Mouse (Mus musculus): Measurements from ENCODE around the gene 1700025G04Rik. TPM values are rescaled to one million over a fixed set of nuclear protein-coding genes. Genes with fewer than 3 reads are reported as not detected.

1700025G04Rik gene
- total and polyA plus RNA-seq, 2 experiments = 0.39 to 1.1 TPM

- TF ChIP-seq CTCF (IDR thresholded peaks at IDR 0.05; ENCODE audit: low read depth, low read length) = no peak
- no peak for TF ChIP-seq POLR2A (IDR thresholded peaks at IDR 0.05; ENCODE audit: extremely low read depth, insufficient read depth, low read length)
- no peak overlapping the region for H3K4me3 ChIP-seq (ENCODE audit: insufficient read depth, low read depth, low read length)
- no peak for DNase-seq (ENCODE audit: extremely low read depth, low read depth, low spot score)
These were observed 146.8 kb downstream of the 1700025G04Rik start for GRCm38 (mm10) chr1:151942972-151943654.

GRCm38 (mm10) chr1:151939987-151940386, 149.9 kb downstream of the 1700025G04Rik start:
- no peaks in the 10 kb centered on the region for H3K36me3 ChIP-seq (ENCODE audit: control insufficient read depth, insufficient read depth, low read length)
- H3K4me3 ChIP-seq (ENCODE audit: insufficient read depth, low read depth, low read length) = no peak overlapping the region
- H3K27ac ChIP-seq (replicated peaks; ENCODE audit: insufficient read depth, low read depth, low read length) = no peak overlapping the region
- no peaks in the 10 kb centered on the region for H3K27me3 ChIP-seq (ENCODE audit: control insufficient read depth, insufficient read depth, low read length)
- H3K79me2 ChIP-seq (ENCODE audit: control insufficient read depth, insufficient read depth, low read length) = no peaks in the 10 kb centered on the region
- peaks cover 1% of the 10 kb centered on the region; the same call in 1 of the 2 replicates for H3K4me1 ChIP-seq (ENCODE audit: control insufficient read depth, insufficient read depth, low read length)
- H3K9ac ChIP-seq (ENCODE audit: low read depth, low read length) = no peak overlapping the region
- 41% methylated on average over 8 of the region's 8 CpGs for WGBS
- DNase-seq (ENCODE audit: extremely low read depth, low read depth, low spot score) = no peak
- TF ChIP-seq POLR2A (IDR thresholded peaks at IDR 0.05; ENCODE audit: extremely low read depth, insufficient read depth, low read length) (no peak), CTCF (IDR thresholded peaks at IDR 0.05; ENCODE audit: low read depth, low read length) (no peak)

More at GRCm38 (mm10) chr1:151942972-151943654, 146.8 kb downstream of the 1700025G04Rik start:
- H3K27me3 ChIP-seq (ENCODE audit: control insufficient read depth, insufficient read depth, low read length) = no peaks in the 10 kb centered on the region
- peaks cover 5% of the 10 kb centered on the region for H3K4me1 ChIP-seq (ENCODE audit: control insufficient read depth, insufficient read depth, low read length)
- H3K9ac ChIP-seq (ENCODE audit: low read depth, low read length) = no peak overlapping the region
- no peak overlapping the region for H3K27ac ChIP-seq (replicated peaks; ENCODE audit: insufficient read depth, low read depth, low read length)
- no peaks in the 10 kb centered on the region for H3K36me3 ChIP-seq (ENCODE audit: control insufficient read depth, insufficient read depth, low read length)
- 59% methylated on average over 11 of the region's 11 CpGs for WGBS
- H3K79me2 ChIP-seq (ENCODE audit: control insufficient read depth, insufficient read depth, low read length) = no peaks in the 10 kb centered on the region

GRCm38 (mm10) chr1:151939510-151939909, 150.4 kb downstream of the 1700025G04Rik start:
- no peaks in the 10 kb centered on the region for H3K36me3 ChIP-seq (ENCODE audit: control insufficient read depth, insufficient read depth, low read length)
- no peak for TF ChIP-seq CTCF (IDR thresholded peaks at IDR 0.05; ENCODE audit: low read depth, low read length)
- no peak for TF ChIP-seq POLR2A (IDR thresholded peaks at IDR 0.05; ENCODE audit: extremely low read depth, insufficient read depth, low read length)
- peaks cover 1% of the 10 kb centered on the region; the same call in 1 of the 2 replicates for H3K4me1 ChIP-seq (ENCODE audit: control insufficient read depth, insufficient read depth, low read length)
- H3K27ac ChIP-seq (replicated peaks; ENCODE audit: insufficient read depth, low read depth, low read length) = no peak overlapping the region
- 82% methylated on average over 6 of the region's 6 CpGs for WGBS
- H3K4me3 ChIP-seq (ENCODE audit: insufficient read depth, low read depth, low read length) = no peak overlapping the region
- H3K9ac ChIP-seq (ENCODE audit: low read depth, low read length) = no peak overlapping the region
- H3K27me3 ChIP-seq (ENCODE audit: control insufficient read depth, insufficient read depth, low read length) = no peaks in the 10 kb centered on the region
- no peak for DNase-seq (ENCODE audit: extremely low read depth, low read depth, low spot score)
- H3K79me2 ChIP-seq (ENCODE audit: control insufficient read depth, insufficient read depth, low read length) = no peaks in the 10 kb centered on the region

- TF ChIP-seq POLR2A (IDR thresholded peaks at IDR 0.05; ENCODE audit: extremely low read depth, insufficient read depth, low read length) (no peak), CTCF (IDR thresholded peaks at IDR 0.05; ENCODE audit: low read depth, low read length) (no peak)
- no peaks in the 10 kb centered on the region for H3K4me1 ChIP-seq (ENCODE audit: control insufficient read depth, insufficient read depth, low read length)
- DNase-seq (ENCODE audit: extremely low read depth, low read depth, low spot score) = no peak
- H3K36me3 ChIP-seq (ENCODE audit: control insufficient read depth, insufficient read depth, low read length) = no peaks in the 10 kb centered on the region
- no peak overlapping the region for H3K9ac ChIP-seq (ENCODE audit: low read depth, low read length)
- 87% methylated on average over 6 of the region's 6 CpGs for WGBS
- H3K79me2 ChIP-seq (ENCODE audit: control insufficient read depth, insufficient read depth, low read length) = no peaks in the 10 kb centered on the region
- no peak overlapping the region for H3K27ac ChIP-seq (replicated peaks; ENCODE audit: insufficient read depth, low read depth, low read length)
- no peaks in the 10 kb centered on the region for H3K27me3 ChIP-seq (ENCODE audit: control insufficient read depth, insufficient read depth, low read length)
- H3K4me3 ChIP-seq (ENCODE audit: insufficient read depth, low read depth, low read length) = no peak overlapping the region
These were observed 156.3 kb downstream of the 1700025G04Rik start for GRCm38 (mm10) chr1:151933605-151934004.

GRCm38 (mm10) chr1:151926826-151927225, 163.1 kb downstream of the 1700025G04Rik start:
- no peak overlapping the region for H3K27ac ChIP-seq (replicated peaks; ENCODE audit: insufficient read depth, low read depth, low read length)
- no peaks in the 10 kb centered on the region for H3K4me1 ChIP-seq (ENCODE audit: control insufficient read depth, insufficient read depth, low read length)
- H3K36me3 ChIP-seq (ENCODE audit: control insufficient read depth, insufficient read depth, low read length) = no peaks in the 10 kb centered on the region
- 78% methylated on average over 8 of the region's 8 CpGs for WGBS
- H3K9ac ChIP-seq (ENCODE audit: low read depth, low read length) = no peak overlapping the region
- no peak overlapping the region for H3K4me3 ChIP-seq (ENCODE audit: insufficient read depth, low read depth, low read length)
- H3K27me3 ChIP-seq (ENCODE audit: control insufficient read depth, insufficient read depth, low read length) = no peaks in the 10 kb centered on the region
- no peak for TF ChIP-seq CTCF (IDR thresholded peaks at IDR 0.05; ENCODE audit: low read depth, low read length)
- no peak for TF ChIP-seq POLR2A (IDR thresholded peaks at IDR 0.05; ENCODE audit: extremely low read depth, insufficient read depth, low read length)
- peak; percentile 9 for DNase-seq (ENCODE audit: extremely low read depth, low read depth, low spot score)
- no peaks in the 10 kb centered on the region for H3K79me2 ChIP-seq (ENCODE audit: control insufficient read depth, insufficient read depth, low read length)

- H3K79me2 ChIP-seq (ENCODE audit: control insufficient read depth, insufficient read depth, low read length) = no peaks in the 10 kb centered on the region
- 54% methylated on average over 4 of the region's 4 CpGs for WGBS
- no peak overlapping the region for H3K4me3 ChIP-seq (ENCODE audit: insufficient read depth, low read depth, low read length)
- no peaks in the 10 kb centered on the region for H3K36me3 ChIP-seq (ENCODE audit: control insufficient read depth, insufficient read depth, low read length)
- no peaks in the 10 kb centered on the region for H3K27me3 ChIP-seq (ENCODE audit: control insufficient read depth, insufficient read depth, low read length)
- DNase-seq (ENCODE audit: extremely low read depth, low read depth, low spot score) = peak; percentile 7
- no peaks in the 10 kb centered on the region for H3K4me1 ChIP-seq (ENCODE audit: control insufficient read depth, insufficient read depth, low read length)
- no peak overlapping the region for H3K27ac ChIP-seq (replicated peaks; ENCODE audit: insufficient read depth, low read depth, low read length)
- no peak overlapping the region for H3K9ac ChIP-seq (ENCODE audit: low read depth, low read length)
- TF ChIP-seq CTCF (IDR thresholded peaks at IDR 0.05; ENCODE audit: low read depth, low read length) = no peak
- no peak for TF ChIP-seq POLR2A (IDR thresholded peaks at IDR 0.05; ENCODE audit: extremely low read depth, insufficient read depth, low read length)
These were observed 163.8 kb downstream of the 1700025G04Rik start for GRCm38 (mm10) chr1:151926141-151926540.

Measured in liver, adult 2 months (tissue).